Mouse (Mus musculus) heart, postnatal 14 days (tissue): Measurements from ENCODE around the gene Fgfbp3. TPM values are rescaled to one million over a fixed set of nuclear protein-coding genes. Genes with fewer than 3 reads are reported as not detected.
"Not testable (repeated sequence)": the region's sequence is repeated elsewhere in the genome, so short reads cannot be mapped to it uniquely, and the experiment has no call there.

Experiments
- DNase-seq, 2 experiments: peaks; one replicate each; pipeline ENCODE4 v3.0.0; 2021 to 2022
- intact Hi-C: fragments of 180-260 bp; cut with DNase I; formaldehyde crosslinking; loops from one replicate; pipeline ENCODE4 v1.15.1; 2025
- long read RNA-seq, 2 experiments: library from polyadenylated mRNA; stranded (forward); transcript quantifications; one replicate each; pipeline ENCODE4 v2.0.0; 2021
- total RNA-seq, 2 experiments: library from RNA; stranded (reverse); gene quantifications; 2 replicates each; pipeline ENCODE4 v1.2.3; 2021

Gene Fgfbp3
- 1 to 10 TPM; 1.9 TPM for total RNA-seq
- long read RNA-seq, experiment 1, partial matches to known transcripts: 8 of 8 reads
- long read RNA-seq, experiment 1, other reads (novel, unspliced or antisense): 0 of 8 reads
- long read RNA-seq, experiment 2, partial matches to known transcripts: 9 of 9 reads
- long read RNA-seq, experiment 2, other reads (novel, unspliced or antisense): 0 of 9 reads

- DNase-seq: no peak
- intact Hi-C loops: loop anchor here (2.0 to 5.0 kb wide), 2 partner anchors 37 to 103 kb away; no protein-coding TSS in a partner anchor
Observed at GRCm38 (mm10) chr19:36919466-36919865, at the start of gene Fgfbp3. TSS of gene Fgfbp3 (minus strand) at chr19:36919615.

- DNase-seq, intact Hi-C loops: not testable (repeated sequence)
Observed at GRCm38 (mm10) chr19:36962544-36963260, 43.3 kb upstream of the Fgfbp3 start.

GRCm38 (mm10) chr19:36961320-36961719, 41.9 kb upstream of the Fgfbp3 start:
- intact Hi-C loops: no loop called here
- no peak for DNase-seq

- intact Hi-C loops: no loop called here
- DNase-seq: no peak
Observed at GRCm38 (mm10) chr19:36958331-36958730, 38.9 kb upstream of the Fgfbp3 start.

- intact Hi-C loops: no loop called here
- no peak for DNase-seq
Observed at GRCm38 (mm10) chr19:36953637-36954206, 34.3 kb upstream of the Fgfbp3 start.

GRCm38 (mm10) chr19:36940064-36940463, 20.6 kb upstream of the Fgfbp3 start:
- no peak for DNase-seq
- intact Hi-C loops: no loop called here

GRCm38 (mm10) chr19:36938008-36938407, 18.6 kb upstream of the Fgfbp3 start:
- DNase-seq: no peak
- intact Hi-C loops: no loop called here

- intact Hi-C loops: no loop called here
- no peak for DNase-seq
Observed at GRCm38 (mm10) chr19:36936285-36936684, 16.9 kb upstream of the Fgfbp3 start.

GRCm38 (mm10) chr19:36932613-36933012, 13.2 kb upstream of the Fgfbp3 start:
- DNase-seq: no peak
- intact Hi-C loops: no loop called here

GRCm38 (mm10) chr19:36932097-36932496, 12.7 kb upstream of the Fgfbp3 start:
- DNase-seq: no peak
- intact Hi-C loops: no loop called here

- intact Hi-C loops: no loop called here
- no peak for DNase-seq
Observed at GRCm38 (mm10) chr19:36929816-36930215, 10.4 kb upstream of the Fgfbp3 start.

- intact Hi-C loops: no loop called here
- no peak for DNase-seq
Observed at GRCm38 (mm10) chr19:36927800-36928361, 8.5 kb upstream of the Fgfbp3 start.

- intact Hi-C loops: no loop called here
- DNase-seq: no peak
Observed at GRCm38 (mm10) chr19:36926553-36927236, 7.3 kb upstream of the Fgfbp3 start.

GRCm38 (mm10) chr19:36925671-36926552, 6.5 kb upstream of the Fgfbp3 start, which contains the start of gene Btaf1:
TSS of gene Btaf1 (plus strand) at chr19:36926079.
- intact Hi-C loops: no loop called here
- peak; percentile 87 to 91 for DNase-seq

- DNase-seq: no peak
- intact Hi-C loops: loop anchor here (5.0 kb wide), 1 partner anchor 316 kb away; no protein-coding TSS in a partner anchor
Observed at GRCm38 (mm10) chr19:36922936-36923335, 3.5 kb upstream of the Fgfbp3 start.

GRCm38 (mm10) chr19:36922015-36922414, 2.6 kb upstream of the Fgfbp3 start:
- no peak for DNase-seq
- intact Hi-C loops: loop anchor here (5.0 kb wide), 1 partner anchor 315 kb away; no protein-coding TSS in a partner anchor

- intact Hi-C loops: loop anchor here (2.0 to 5.0 kb wide), 2 partner anchors 36 to 102 kb away; no protein-coding TSS in a partner anchor
- DNase-seq: peak; percentile 87 to 89
Observed at GRCm38 (mm10) chr19:36918441-36919301, 744 bp downstream of the Fgfbp3 start.

GRCm38 (mm10) chr19:36916876-36917389, 2.5 kb downstream of the Fgfbp3 start:
- DNase-seq: no peak
- intact Hi-C loops: loop anchor here (5.0 kb wide), 1 partner anchor 35 kb away; no protein-coding TSS in a partner anchor
